Mouse (Mus musculus): ENCODE data around the gene Fam221a. TPM values are rescaled to one million over a fixed set of nuclear protein-coding genes. Genes with fewer than 3 reads are reported as not detected.
"Not testable (repeated sequence)": the region's sequence is repeated elsewhere in the genome, so short reads cannot be mapped to it uniquely, and the experiment has no call there.

Gene Fam221a
- polyA plus RNA-seq, 1 experiment = 1.4 TPM

GRCm38 (mm10) chr6:49373943-49374342 lies 6.4 kb downstream of the Fam221a start:
- DNase-seq (ENCODE audit: extremely low spot score in 1 of 2, low spot score in 1 of 2) = no peak

GRCm38 (mm10) chr6:49378328-49378727 lies 10.8 kb downstream of the Fam221a start:
- no peak for DNase-seq (ENCODE audit: extremely low spot score in 1 of 2, low spot score in 1 of 2)

- no peak for DNase-seq (ENCODE audit: extremely low spot score in 1 of 2, low spot score in 1 of 2)
Measured at GRCm38 (mm10) chr6:49394276-49394675, 26.7 kb downstream of the Fam221a start.

GRCm38 (mm10) chr6:49395316-49395715 lies 27.8 kb downstream of the Fam221a start, which contains the start of gene Stk31:
Gene Stk31 (plus strand): TSS chr6:49395604.
- peak in 1 of 2 experiments; percentile 7 for DNase-seq (ENCODE audit: extremely low spot score in 1 of 2, low spot score in 1 of 2)

GRCm38 (mm10) chr6:49397466-49397865 lies 29.9 kb downstream of the Fam221a start:
- peak in 1 of 2 experiments; percentile 5 for DNase-seq (ENCODE audit: extremely low spot score in 1 of 2, low spot score in 1 of 2)

GRCm38 (mm10) chr6:49398365-49398764 lies 30.8 kb downstream of the Fam221a start:
- DNase-seq (ENCODE audit: extremely low spot score in 1 of 2, low spot score in 1 of 2) = peak in 1 of 2 experiments; percentile 58

- DNase-seq (ENCODE audit: extremely low spot score in 1 of 2, low spot score in 1 of 2) = no peak
Measured at GRCm38 (mm10) chr6:49410830-49411229, 43.3 kb downstream of the Fam221a start.

- DNase-seq (ENCODE audit: extremely low spot score in 1 of 2, low spot score in 1 of 2) = not testable (repeated sequence)
Measured at GRCm38 (mm10) chr6:49412967-49413366, 45.4 kb downstream of the Fam221a start.

GRCm38 (mm10) chr6:49415971-49416370 lies 48.4 kb downstream of the Fam221a start:
- no peak for DNase-seq (ENCODE audit: extremely low spot score in 1 of 2, low spot score in 1 of 2)

GRCm38 (mm10) chr6:49437306-49437705 lies 69.8 kb downstream of the Fam221a start:
- DNase-seq (ENCODE audit: extremely low spot score in 1 of 2, low spot score in 1 of 2) = peak in 1 of 2 experiments; percentile 13

Other genes starting within 250 kb of the Fam221a start
- 0.06 and 0.13 TPM in 2 replicates for gene Igf2bp3, start 152.8 kb upstream of the Fam221a start, polyA plus RNA-seq (2012; rRNA removed)
- 122 and 139 TPM in 2 replicates for gene Tra2a, start 103.7 kb upstream of the Fam221a start, polyA plus RNA-seq (2012; rRNA removed)
- gene Ccdc126, start 48.5 kb upstream of the Fam221a start, polyA plus RNA-seq (2012; rRNA removed) = 11.3 and 12.0 TPM in 2 replicates
- 0.06 and 0.08 TPM in 2 replicates for gene Stk31, start 27.9 kb downstream of the Fam221a start, polyA plus RNA-seq (2012; rRNA removed)